Mouse (Mus musculus) kidney, postnatal 0 days (tissue): ENCODE measurements around the gene Gprasp2. TPM values are rescaled to one million over a fixed set of nuclear protein-coding genes. Genes with fewer than 3 reads are reported as not detected.
"Not testable (repeated sequence)": the region's sequence is repeated elsewhere in the genome, so short reads cannot be mapped to it uniquely, and the experiment has no call there.

Source experiments
- ATAC-seq: fragments of 200-750 bp; cut with Nextera tagmentation; replicated peaks from 2 replicates; pipeline ENCODE4 v1.8.0; 2017; ENCODE audit warnings: low read depth, moderate number of reproducible peaks, moderate TSS enrichment, moderate library complexity; ENCODE audit not compliant: low FRiP score
- DNase-seq: peaks from one replicate; pipeline ENCODE4 v3.0.0-alpha.2; 2016; ENCODE audit warnings: low spot score
- H3K27ac ChIP-seq: fragments of 300-500 bp; sonication (generic); 2 replicates; pipeline ENCODE4 v1.5.1; 2014; ENCODE audit warnings: mild to moderate bottlenecking
- H3K27me3 ChIP-seq: fragments of 300-500 bp; sonication (generic); 2 replicates; pipeline ENCODE4 v1.6.1; 2014; ENCODE audit warnings: low read length, mixed read lengths; ENCODE audit not compliant: insufficient read depth
- H3K36me3 ChIP-seq: fragments of 300-500 bp; sonication (generic); 2 replicates; pipeline ENCODE4 v1.6.1; 2014; ENCODE audit warnings: low read length, mixed read lengths; ENCODE audit not compliant: insufficient read depth
- H3K4me1 ChIP-seq: fragments of 300-500 bp; sonication (generic); replicated peaks from 2 replicates; pipeline ENCODE4 v1.6.1; 2014; ENCODE audit warnings: antibody characterized with exemption, low read length, mixed read lengths; ENCODE audit not compliant: insufficient read depth
- H3K4me2 ChIP-seq: fragments of 300-500 bp; sonication (generic); 2 replicates; pipeline ENCODE4 v1.6.1; 2014; ENCODE audit warnings: mild to moderate bottlenecking, low read length, moderate library complexity, mixed read lengths
- H3K4me3 ChIP-seq: fragments of 300-500 bp; sonication (generic); replicated peaks from 2 replicates; pipeline ENCODE4 v1.5.1; 2014; ENCODE audit warnings: low read depth, low read length
- H3K9ac ChIP-seq: fragments of 300-500 bp; sonication (generic); 2 replicates; pipeline ENCODE4 v1.6.1; 2014; ENCODE audit warnings: low read depth, low read length
- H3K9me3 ChIP-seq: fragments of 300-500 bp; sonication (generic); replicated peaks from 2 replicates; pipeline ENCODE4 v1.6.1; 2016; ENCODE audit warnings: low read length, inconsistent platforms, mixed read lengths
- CTCF ChIP-seq: IDR thresholded peaks from 2 replicates; pipeline ENCODE4 v1.5.1; 2016; ENCODE audit warnings: antibody characterized with exemption, low read depth, mild to moderate bottlenecking, moderate library complexity
- WGBS: fragments of 180-500 bp; shearing (Covaris S2); extraction: QIAGEN DNeasy Blood & Tissue Kit; methylation state at CpG from one replicate; pipeline ENCODE4 v1.1.7; 2014; 5-methylcytosine and 5-hydroxymethylcytosine counted together
- polyA plus RNA-seq: library from polyadenylated mRNA; unstranded; fragments of >200 nt; fragmentation: Nextera tagmentation; extraction: Ambion mirVana; gene quantifications from 2 replicates; pipeline ENCODE4 v1.2.1, GENCODE M21; 2015

Gene Gprasp2
- polyA plus RNA-seq, result 14.1 and 15.8 TPM in 2 replicates

DNA sequence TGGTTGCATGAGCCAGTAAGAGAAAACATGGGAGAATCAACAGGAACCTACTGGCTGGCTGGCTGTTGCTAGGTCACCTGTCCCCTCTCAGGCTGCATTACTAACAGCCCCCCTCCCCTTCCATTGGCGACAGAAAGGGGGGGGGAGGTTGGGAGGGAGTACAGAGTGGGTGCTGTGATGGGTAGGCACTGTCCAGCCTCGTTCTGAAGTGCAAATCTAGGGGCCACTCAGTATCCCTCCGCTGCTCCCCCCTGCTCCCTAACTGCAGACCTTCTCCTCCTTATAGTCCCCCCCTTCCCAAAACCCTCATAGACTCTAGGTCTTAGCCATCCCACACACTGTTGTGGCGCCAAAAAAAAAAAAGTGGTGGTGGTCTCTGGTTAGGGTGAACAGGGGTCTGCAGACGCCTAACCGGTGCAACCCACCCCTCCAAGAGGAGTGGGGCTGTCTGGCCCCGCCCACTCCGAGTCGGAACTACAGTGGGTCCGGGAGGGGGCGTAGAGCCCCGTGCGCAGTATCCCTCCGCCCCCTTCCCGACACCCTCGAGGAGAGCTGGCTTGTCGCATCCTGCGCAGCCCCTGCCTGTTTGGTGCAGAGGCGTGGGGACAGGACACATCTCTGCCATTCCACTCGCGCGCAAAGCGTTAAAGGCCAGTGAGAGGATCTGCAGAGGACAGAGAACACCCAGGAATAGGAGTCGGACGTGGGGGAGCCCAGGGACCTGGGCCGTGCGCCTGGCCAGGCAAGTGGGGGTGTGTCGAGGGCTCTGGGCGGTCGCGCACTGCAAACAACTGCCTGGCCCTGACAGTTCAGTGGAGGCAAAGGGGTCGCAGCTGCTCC, at the start of gene Gprasp2:
TSS of gene Gprasp2 (plus strand) at position 514 of the 840 bp plus-strand sequence.
- H3K4me3 ChIP-seq, result peak within 1 kb of the TSS; percentile 41
- peak within 1 kb of the TSS; percentile 69 for H3K4me2 ChIP-seq
- H3K27ac ChIP-seq, H3K9ac ChIP-seq, H3K9me3 ChIP-seq, H3K27me3 ChIP-seq, H3K4me1 ChIP-seq, H3K36me3 ChIP-seq: not testable (repeated sequence)
- ATAC-seq (peak; percentile 86), DNase-seq (peak; percentile 29)
- WGBS, result 21% methylated on average over 27 of the region's 32 CpGs

DNA sequence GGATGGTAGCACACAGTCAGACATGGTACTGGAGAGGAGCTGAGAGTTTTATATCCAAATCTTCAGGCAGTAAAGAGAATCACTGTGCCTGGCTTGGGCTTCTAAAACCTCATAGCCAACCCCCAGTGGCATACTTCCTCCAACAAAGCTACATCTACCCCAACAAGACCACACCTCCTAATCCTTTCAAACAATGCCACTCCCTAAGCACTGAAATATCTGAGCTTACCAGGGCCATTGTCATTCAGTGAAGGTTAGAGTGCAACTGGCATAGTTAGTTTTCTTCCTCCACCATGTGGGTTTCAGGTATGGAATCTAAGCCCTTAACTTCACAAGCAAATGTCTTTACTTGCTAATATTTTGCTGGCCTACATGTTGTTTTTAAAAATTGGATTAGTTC, 47.3 kb upstream of the Gprasp2 start:
- no peak for ATAC-seq
- no peaks in the 10 kb centered on the region for H3K4me1 ChIP-seq
- no peak for TF ChIP-seq CTCF

DNA sequence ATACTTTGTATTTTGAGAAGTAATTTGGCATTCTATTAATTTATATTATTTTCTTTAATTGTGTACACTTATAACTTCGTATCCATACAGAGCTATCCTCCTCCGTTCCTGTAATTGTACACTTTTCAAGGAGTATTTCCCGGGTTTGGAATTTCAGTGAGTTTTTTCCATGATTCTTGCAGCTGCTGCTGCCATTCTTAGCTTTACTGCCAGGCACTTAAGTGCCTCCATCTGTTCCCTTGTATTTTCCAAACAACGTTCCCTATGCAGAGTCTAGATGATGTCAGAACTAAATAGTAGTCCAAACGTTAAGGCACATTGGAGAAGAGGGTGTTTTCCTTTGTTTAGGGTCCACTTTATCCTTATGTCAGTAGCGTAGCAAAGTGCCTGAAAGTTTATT, 46.5 kb upstream of the Gprasp2 start:
- Histone ChIP-seq H3K4me1 (no peaks in the 10 kb centered on the region), H3K4me2 (no peak overlapping the region), H3K4me3 (no peak overlapping the region), H3K9me3 (no peaks in the 10 kb centered on the region), H3K27ac (no peak overlapping the region), H3K27me3 (no peaks in the 10 kb centered on the region), H3K9ac (no peak overlapping the region), H3K36me3 (no peaks in the 10 kb centered on the region)
- ATAC-seq (no peak), DNase-seq (no peak)
- 71% methylated on average over 6 of the region's 6 CpGs for WGBS
- TF ChIP-seq CTCF, result no peak

More for the DNA sequence above, 47.3 kb upstream of the Gprasp2 start:
- H3K27me3 ChIP-seq, result no peaks in the 10 kb centered on the region
- H3K9me3 ChIP-seq, result no peaks in the 10 kb centered on the region
- H3K4me3 ChIP-seq, result no peak overlapping the region
- no peaks in the 10 kb centered on the region for H3K36me3 ChIP-seq
- H3K4me2 ChIP-seq, result no peak overlapping the region
- no peak overlapping the region for H3K9ac ChIP-seq
- DNase-seq, result no peak
- no peak overlapping the region for H3K27ac ChIP-seq

DNA sequence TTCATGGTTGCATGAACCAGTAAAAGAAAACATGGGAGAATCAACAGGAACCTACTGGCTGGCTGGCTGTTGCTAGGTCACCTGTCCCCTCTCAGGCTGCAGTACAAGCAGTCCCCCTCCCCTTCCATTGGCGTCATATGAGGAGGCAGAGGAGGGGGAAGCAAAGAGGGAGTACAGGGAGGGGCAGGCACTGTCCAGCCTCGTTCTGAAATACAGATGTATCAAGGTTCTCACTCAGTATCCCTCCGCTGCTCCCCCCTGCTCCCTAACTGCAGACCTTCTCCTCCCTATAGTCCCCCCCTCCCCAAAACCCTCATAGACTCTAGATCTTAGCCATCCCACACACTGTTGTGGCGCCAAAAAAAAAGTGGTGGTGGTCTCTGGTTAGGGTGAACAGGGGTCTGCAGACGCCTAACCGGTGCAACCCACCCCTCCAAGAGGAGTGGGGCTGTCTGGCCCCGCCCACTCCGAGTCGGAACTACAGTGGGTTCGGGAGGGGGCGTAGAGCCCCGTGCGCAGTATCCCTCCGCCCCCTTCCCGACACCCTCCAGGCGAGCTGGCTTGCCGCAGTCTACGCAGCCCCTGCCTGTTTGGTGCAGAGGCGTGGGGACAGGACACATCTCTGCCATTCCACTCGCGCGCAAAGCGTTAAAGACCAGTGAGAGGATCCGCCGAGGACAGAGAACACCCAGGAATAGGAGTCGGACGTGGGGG, 43.1 kb upstream of the Gprasp2 start:
- WGBS, result 36% methylated on average over 24 of the region's 27 CpGs
- peak overlapping the region; percentile 47 for H3K4me3 ChIP-seq
- not testable (repeated sequence) for H3K4me1 ChIP-seq, H3K9me3 ChIP-seq, H3K27ac ChIP-seq, H3K9ac ChIP-seq, H3K36me3 ChIP-seq, H3K27me3 ChIP-seq
- peak; percentile 92 for ATAC-seq
- peak; percentile 81 for DNase-seq
- H3K4me2 ChIP-seq, result peak overlapping the region; percentile 64

DNA sequence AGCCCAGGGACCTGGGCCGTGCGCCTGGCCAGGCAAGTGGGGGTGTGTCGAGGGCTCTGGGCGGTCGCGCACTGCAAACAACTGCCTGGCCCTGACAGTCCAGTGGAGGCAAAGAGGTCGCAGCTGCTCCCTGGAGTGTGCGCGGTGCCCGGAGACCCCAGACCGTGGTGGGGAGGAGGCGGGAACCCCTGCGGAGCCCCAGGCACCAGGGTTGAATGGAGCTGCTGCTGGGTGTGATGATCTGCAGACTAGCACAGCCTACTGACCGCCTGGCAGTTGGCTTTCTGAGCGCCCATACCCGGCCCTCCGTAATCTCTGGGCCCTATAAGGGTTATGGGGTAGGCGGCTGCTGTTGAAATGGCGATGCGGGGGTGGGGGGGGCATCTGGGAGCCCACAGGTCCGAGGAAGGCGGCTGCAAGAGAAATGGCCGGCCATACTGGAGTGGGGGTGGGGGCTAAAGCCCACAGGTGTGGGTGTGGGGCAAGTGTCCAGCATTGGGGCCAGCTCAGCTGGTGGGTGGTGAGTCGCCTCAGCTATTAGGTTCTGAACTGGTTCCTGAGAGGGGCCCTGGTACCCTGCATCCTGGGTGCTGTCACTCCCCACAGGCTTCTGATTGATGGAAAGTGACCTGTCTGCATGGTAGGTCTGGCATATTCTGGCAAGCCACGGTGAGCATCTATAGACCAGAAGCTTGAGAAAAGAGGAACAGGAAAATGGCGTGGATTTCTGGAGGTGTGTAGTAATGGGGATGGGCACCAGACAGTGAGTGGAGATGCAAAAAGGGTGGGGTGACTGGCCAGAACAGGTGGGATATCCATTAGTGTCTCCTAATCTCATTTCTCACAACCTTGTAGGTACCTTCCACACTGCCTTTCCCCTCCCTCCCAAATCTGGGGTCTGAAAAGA, 42.3 kb upstream of the Gprasp2 start:
- not testable (repeated sequence) for H3K27ac ChIP-seq, H3K9me3 ChIP-seq, DNase-seq, H3K27me3 ChIP-seq, H3K36me3 ChIP-seq, H3K4me1 ChIP-seq
- Histone ChIP-seq H3K4me3 (peak overlapping the region; percentile 47), H3K9ac (peak overlapping the region; percentile 53), H3K4me2 (peak overlapping the region; percentile 64)
- 26% methylated on average over 26 of the region's 26 CpGs for WGBS
- peak; percentile 62 for ATAC-seq

DNA sequence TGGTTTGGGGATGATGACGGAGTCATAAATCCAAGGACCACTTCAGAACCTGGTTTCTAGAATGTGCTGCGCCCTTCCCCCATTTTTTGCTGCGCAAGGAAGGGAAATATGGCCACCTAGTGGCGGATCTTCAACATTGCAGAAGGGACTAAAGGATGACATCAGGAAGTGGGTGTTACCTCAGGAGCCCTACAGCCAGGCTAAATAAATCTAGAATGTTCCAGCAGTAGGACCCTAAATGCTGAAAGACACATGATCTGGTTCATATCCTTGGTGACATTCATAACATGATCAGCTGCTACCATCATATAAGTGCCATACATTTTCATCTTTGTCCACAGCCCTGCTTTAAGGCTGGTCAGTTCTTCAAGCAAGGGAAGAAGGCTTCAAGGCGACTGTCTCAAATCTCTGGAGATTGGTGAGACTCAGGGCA, 41.6 kb upstream of the Gprasp2 start, which contains the start of gene Bhlhb9:
TSS of gene Bhlhb9 (plus strand) at position 383 of the 433 bp plus-strand sequence.
- H3K4me1 ChIP-seq, H3K9me3 ChIP-seq, H3K27ac ChIP-seq, H3K27me3 ChIP-seq, H3K36me3 ChIP-seq: not testable (repeated sequence)
- H3K9ac ChIP-seq, result peak within 1 kb of the TSS; percentile 53
- peak; percentile 70 for TF ChIP-seq CTCF
- peak within 1 kb of the TSS; percentile 64 for H3K4me2 ChIP-seq
- ATAC-seq, result 0 out of 2 replicates have a peak, but pooled peaks have one; percentile 15
- WGBS, result 19% methylated on average over 3 of the region's 5 CpGs
- DNase-seq, result peak; percentile 62
- peak within 1 kb of the TSS; percentile 47 for H3K4me3 ChIP-seq
